Mouse (Mus musculus) kidney, postnatal 0 days (tissue): ENCODE data around the gene Aasdhppt. TPM values are rescaled to one million over a fixed set of nuclear protein-coding genes. Genes with fewer than 3 reads are reported as not detected.

Experiments used
- ATAC-seq: fragments of 200-750 bp; cut with Nextera tagmentation; replicated peaks from 2 replicates; pipeline ENCODE4 v1.8.0; 2017; ENCODE audit warnings: low read depth, moderate number of reproducible peaks, moderate TSS enrichment, moderate library complexity; ENCODE audit not compliant: low FRiP score
- DNase-seq: peaks from one replicate; pipeline ENCODE4 v3.0.0-alpha.2; 2016; ENCODE audit warnings: low spot score
- H3K27ac ChIP-seq: fragments of 300-500 bp; sonication (generic); 2 replicates; pipeline ENCODE4 v1.5.1; 2014; ENCODE audit warnings: mild to moderate bottlenecking
- H3K27me3 ChIP-seq: fragments of 300-500 bp; sonication (generic); 2 replicates; pipeline ENCODE4 v1.6.1; 2014; ENCODE audit warnings: low read length, mixed read lengths; ENCODE audit not compliant: insufficient read depth
- H3K36me3 ChIP-seq: fragments of 300-500 bp; sonication (generic); 2 replicates; pipeline ENCODE4 v1.6.1; 2014; ENCODE audit warnings: low read length, mixed read lengths; ENCODE audit not compliant: insufficient read depth
- H3K4me1 ChIP-seq: fragments of 300-500 bp; sonication (generic); replicated peaks from 2 replicates; pipeline ENCODE4 v1.6.1; 2014; ENCODE audit warnings: antibody characterized with exemption, low read length, mixed read lengths; ENCODE audit not compliant: insufficient read depth
- H3K4me2 ChIP-seq: fragments of 300-500 bp; sonication (generic); 2 replicates; pipeline ENCODE4 v1.6.1; 2014; ENCODE audit warnings: mild to moderate bottlenecking, low read length, moderate library complexity, mixed read lengths
- H3K4me3 ChIP-seq: fragments of 300-500 bp; sonication (generic); replicated peaks from 2 replicates; pipeline ENCODE4 v1.5.1; 2014; ENCODE audit warnings: low read depth, low read length
- H3K9ac ChIP-seq: fragments of 300-500 bp; sonication (generic); 2 replicates; pipeline ENCODE4 v1.6.1; 2014; ENCODE audit warnings: low read depth, low read length
- H3K9me3 ChIP-seq: fragments of 300-500 bp; sonication (generic); replicated peaks from 2 replicates; pipeline ENCODE4 v1.6.1; 2016; ENCODE audit warnings: low read length, inconsistent platforms, mixed read lengths
- CTCF ChIP-seq: IDR thresholded peaks from 2 replicates; pipeline ENCODE4 v1.5.1; 2016; ENCODE audit warnings: antibody characterized with exemption, low read depth, mild to moderate bottlenecking, moderate library complexity
- WGBS: fragments of 180-500 bp; shearing (Covaris S2); extraction: QIAGEN DNeasy Blood & Tissue Kit; methylation state at CpG from one replicate; pipeline ENCODE4 v1.1.7; 2014; 5-methylcytosine and 5-hydroxymethylcytosine counted together
- microRNA-seq: library from miRNA; unstranded; fragments of <30 nt; microRNA quantifications from one replicate; pipeline ENCODE4, GENCODE M21; 2016
- polyA plus RNA-seq: library from polyadenylated mRNA; unstranded; fragments of >200 nt; fragmentation: Nextera tagmentation; extraction: Ambion mirVana; gene quantifications from 2 replicates; pipeline ENCODE4 v1.2.1, GENCODE M21; 2015

Aasdhppt gene
- polyA plus RNA-seq, 1 experiment from 2014 or later, result 40.0 TPM

GRCm38 (mm10) chr9:4260746-4261090 lies 48.6 kb downstream of the Aasdhppt start:
- Histone ChIP-seq H3K27me3 (no peaks in the 10 kb centered on the region), H3K27ac (no peak overlapping the region), H3K4me1 (no peaks in the 10 kb centered on the region), H3K4me3 (no peak overlapping the region), H3K36me3 (no peaks in the 10 kb centered on the region), H3K9ac (no peak overlapping the region), H3K9me3 (peaks cover 8% of the 10 kb centered on the region), H3K4me2 (no peak overlapping the region)
- no peak for TF ChIP-seq CTCF
- ATAC-seq, result no peak
- WGBS, result 70% methylated on average over 12 of the region's 12 CpGs
- DNase-seq, result no peak

- peaks cover 8% of the 10 kb centered on the region for H3K9me3 ChIP-seq
- H3K4me1 ChIP-seq, result no peaks in the 10 kb centered on the region
- 67% methylated on average over 59 of the region's 65 CpGs for WGBS
- no peak overlapping the region for H3K9ac ChIP-seq
- no peaks in the 10 kb centered on the region for H3K27me3 ChIP-seq
- H3K4me3 ChIP-seq, result no peak overlapping the region
- no peak overlapping the region for H3K4me2 ChIP-seq
- no peak for TF ChIP-seq CTCF
- no peaks in the 10 kb centered on the region for H3K36me3 ChIP-seq
- DNase-seq (no peak), ATAC-seq (peak; percentile 61)
- H3K27ac ChIP-seq, result no peak overlapping the region
Measured at GRCm38 (mm10) chr9:4259841-4260745, 49.2 kb downstream of the Aasdhppt start.

DNA sequence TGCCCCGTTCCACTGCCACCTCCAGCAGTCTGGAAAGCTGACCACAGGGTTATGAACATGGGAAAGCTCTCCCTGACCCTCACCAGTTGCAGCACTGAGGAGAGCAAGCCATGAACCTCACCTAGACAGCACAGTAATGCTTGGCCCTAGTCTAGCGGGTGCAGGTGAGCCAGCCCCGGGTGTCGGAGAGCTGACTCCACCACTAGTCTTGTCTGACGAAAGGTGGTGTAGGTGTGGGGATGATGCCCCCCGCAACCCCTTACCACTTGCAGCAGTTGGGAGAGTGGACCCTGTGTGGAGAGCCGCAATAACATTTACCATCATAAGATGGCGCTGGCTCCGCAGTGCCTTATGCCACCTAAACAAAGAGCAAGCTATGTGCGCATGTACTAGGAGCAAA lies 50.2 kb downstream of the Aasdhppt start:
- TF ChIP-seq CTCF, result no peak
- Histone ChIP-seq H3K9me3 (peaks cover 8% of the 10 kb centered on the region), H3K4me2 (no peak overlapping the region), H3K27ac (no peak overlapping the region), H3K27me3 (no peaks in the 10 kb centered on the region), H3K4me3 (no peak overlapping the region), H3K36me3 (no peaks in the 10 kb centered on the region), H3K9ac (no peak overlapping the region), H3K4me1 (no peaks in the 10 kb centered on the region)
- WGBS, result 96% methylated on average over 10 of the region's 10 CpGs
- ATAC-seq, result no peak
- no peak for DNase-seq

Small RNAs within 50 kb of the gene (microRNA-seq; reads per million reads assigned to microRNA genes)
- not detected for gene Gm22195

Other genes with a start within 250 kb of the Aasdhppt start
- gene Kbtbd3, start 362 bp upstream of the Aasdhppt start, polyA plus RNA-seq, result 8.3 and 10.5 TPM in 2 replicates
- 46.4 and 47.3 TPM in 2 replicates for gene Msantd4, start 67.1 kb upstream of the Aasdhppt start, polyA plus RNA-seq